Mouse (Mus musculus) forebrain, embryonic 16.5 days (tissue): Measurements from ENCODE around the gene Hk1. TPM values are rescaled to one million over a fixed set of nuclear protein-coding genes. Genes with fewer than 3 reads are reported as not detected.

ENCODE experiments used
- ATAC-seq: fragments of 200-750 bp; cut with Nextera tagmentation; 2 replicates; pipeline ENCODE4 v1.8.0; 2017; ENCODE audit warnings: mild to moderate bottlenecking, moderate library complexity
- H3K27ac ChIP-seq: fragments of 300-500 bp; sonication (generic); 2 replicates; pipeline ENCODE4 v1.5.1; 2014; ENCODE audit warnings: low read length, control low read depth
- H3K27me3 ChIP-seq: fragments of 300-500 bp; sonication (generic); replicated peaks from 2 replicates; pipeline ENCODE4 v1.6.1; 2014; ENCODE audit warnings: low read length; ENCODE audit not compliant: control insufficient read depth, insufficient read depth
- H3K36me3 ChIP-seq: fragments of 300-500 bp; sonication (generic); 2 replicates; pipeline ENCODE4 v1.6.1; 2014; ENCODE audit not compliant: control insufficient read depth, insufficient read depth
- H3K4me1 ChIP-seq: fragments of 300-500 bp; sonication (generic); replicated peaks from 2 replicates; pipeline ENCODE4 v1.6.1; 2014; ENCODE audit warnings: low read length; ENCODE audit not compliant: control insufficient read depth, insufficient read depth
- H3K4me2 ChIP-seq: fragments of 300-500 bp; sonication (generic); 2 replicates; pipeline ENCODE4 v1.6.1; 2014; ENCODE audit warnings: mild to moderate bottlenecking, low read length, control low read depth
- H3K4me3 ChIP-seq: fragments of 300-500 bp; sonication (generic); replicated peaks from 2 replicates; pipeline ENCODE4 v1.5.1; 2014; ENCODE audit warnings: mild to moderate bottlenecking, low read length, control low read depth
- H3K9ac ChIP-seq: fragments of 300-500 bp; sonication (generic); replicated peaks from 2 replicates; pipeline ENCODE4 v1.6.1; 2014; ENCODE audit warnings: low read depth, low read length, control low read depth
- H3K9me3 ChIP-seq: fragments of 300-500 bp; sonication (generic); 2 replicates; pipeline ENCODE4 v1.6.1; 2016; ENCODE audit warnings: low read length; ENCODE audit not compliant: control insufficient read depth
- WGBS: fragments of 180-500 bp; shearing (Covaris S2); extraction: QIAGEN DNeasy Blood & Tissue Kit; methylation state at CpG from one replicate; pipeline ENCODE4 v1.1.7; 2014; 5-methylcytosine and 5-hydroxymethylcytosine counted together
- polyA plus RNA-seq: library from polyadenylated mRNA; unstranded; fragments of >200 nt; fragmentation: Nextera tagmentation; extraction: Ambion mirVana; gene quantifications from 2 replicates; pipeline ENCODE4 v1.2.1, GENCODE M21; 2015

Hk1 gene
- polyA plus RNA-seq, 1 experiment from 2014 or later = 107 TPM

GRCm38 (mm10) chr10:62269278-62269677 is 110.4 kb downstream of the Hk1 start:
- no peak overlapping the region for H3K27ac ChIP-seq
- WGBS = 86% methylated on average over 15 of the region's 16 CpGs
- no peaks in the 10 kb centered on the region for H3K9me3 ChIP-seq
- H3K4me1 ChIP-seq = no peaks in the 10 kb centered on the region
- no peaks in the 10 kb centered on the region for H3K27me3 ChIP-seq
- H3K9ac ChIP-seq = no peak overlapping the region
- peaks cover 10% of the 10 kb centered on the region for H3K36me3 ChIP-seq
- H3K4me2 ChIP-seq = no peak overlapping the region
- no peak overlapping the region for H3K4me3 ChIP-seq
- ATAC-seq = no peak

GRCm38 (mm10) chr10:62264299-62264698 is 115.4 kb downstream of the Hk1 start:
- Histone ChIP-seq H3K4me2 (no peak overlapping the region), H3K9ac (no peak overlapping the region), H3K4me1 (0 out of 2 replicates have a peak, but pooled peaks cover 2% of the 10 kb centered on the region), H3K27me3 (no peaks in the 10 kb centered on the region), H3K9me3 (no peaks in the 10 kb centered on the region), H3K36me3 (peaks cover 3% of the 10 kb centered on the region; the same call in 1 of the 2 replicates), H3K27ac (no peak overlapping the region), H3K4me3 (no peak overlapping the region)
- no peak for ATAC-seq
- 74% methylated on average over 2 of the region's 2 CpGs for WGBS

- Histone ChIP-seq H3K4me2 (no peak overlapping the region), H3K4me1 (0 out of 2 replicates have a peak, but pooled peaks cover 2% of the 10 kb centered on the region), H3K27me3 (no peaks in the 10 kb centered on the region), H3K4me3 (no peak overlapping the region), H3K9me3 (no peaks in the 10 kb centered on the region), H3K9ac (no peak overlapping the region), H3K27ac (no peak overlapping the region), H3K36me3 (no peaks in the 10 kb centered on the region)
- peak; percentile 81 for ATAC-seq
- WGBS = 18% methylated on average over 18 of the region's 18 CpGs
Measured at GRCm38 (mm10) chr10:62261115-62261886, 118.4 kb downstream of the Hk1 start.

GRCm38 (mm10) chr10:62258298-62258697 is 121.4 kb downstream of the Hk1 start:
- H3K27ac ChIP-seq = no peak overlapping the region
- H3K4me1 ChIP-seq = 0 out of 2 replicates have a peak, but pooled peaks cover 2% of the 10 kb centered on the region
- no peaks in the 10 kb centered on the region for H3K27me3 ChIP-seq
- whole genome bisulfite sequencing = 89% methylated on average over 5 of the region's 5 CpGs
- no peak overlapping the region for H3K9ac ChIP-seq
- no peak overlapping the region for H3K4me3 ChIP-seq
- no peak overlapping the region for H3K4me2 ChIP-seq
- ATAC-seq = no peak
- no peaks in the 10 kb centered on the region for H3K36me3 ChIP-seq
- H3K9me3 ChIP-seq = no peaks in the 10 kb centered on the region

- WGBS = 89% methylated on average over 27 of the region's 27 CpGs
- no peak for ATAC-seq
Measured at GRCm38 (mm10) chr10:62252496-62253235, 127.0 kb downstream of the Hk1 start.

GRCm38 (mm10) chr10:62252000-62252488 is 127.7 kb downstream of the Hk1 start, which contains the start of gene Tacr2:
TSS of gene Tacr2 (plus strand) at chr10:62252438.
- Histone ChIP-seq H3K4me1 (no peaks in the 10 kb centered on the region), H3K36me3 (no peaks in the 10 kb centered on the region), H3K27ac (no peak within 1 kb of the TSS), H3K4me2 (no peak within 1 kb of the TSS), H3K4me3 (no peak within 1 kb of the TSS), H3K9me3 (no peaks in the 10 kb centered on the region), H3K27me3 (no peaks in the 10 kb centered on the region), H3K9ac (no peak within 1 kb of the TSS)
- WGBS = 51% methylated on average over 12 of the region's 12 CpGs
- no peak for ATAC-seq

More at GRCm38 (mm10) chr10:62252496-62253235, 127.0 kb downstream of the Hk1 start:
- Histone ChIP-seq H3K27me3 (no peaks in the 10 kb centered on the region), H3K27ac (no peak overlapping the region), H3K4me1 (no peaks in the 10 kb centered on the region), H3K9ac (no peak overlapping the region), H3K4me2 (no peak overlapping the region), H3K9me3 (no peaks in the 10 kb centered on the region), H3K4me3 (no peak overlapping the region), H3K36me3 (no peaks in the 10 kb centered on the region)

- H3K4me3 ChIP-seq = no peak overlapping the region
- no peaks in the 10 kb centered on the region for H3K9me3 ChIP-seq
- ATAC-seq = no peak
- 74% methylated on average over 8 of the region's 8 CpGs for WGBS
- H3K36me3 ChIP-seq = no peaks in the 10 kb centered on the region
- H3K4me1 ChIP-seq = no peaks in the 10 kb centered on the region
- no peaks in the 10 kb centered on the region for H3K27me3 ChIP-seq
- H3K27ac ChIP-seq = no peak overlapping the region
- H3K9ac ChIP-seq = no peak overlapping the region
- H3K4me2 ChIP-seq = no peak overlapping the region
Measured at GRCm38 (mm10) chr10:62247815-62248214, 131.9 kb downstream of the Hk1 start.

- Histone ChIP-seq H3K4me3 (no peak overlapping the region), H3K9me3 (no peaks in the 10 kb centered on the region), H3K27me3 (no peaks in the 10 kb centered on the region), H3K4me1 (no peaks in the 10 kb centered on the region), H3K4me2 (no peak overlapping the region), H3K36me3 (no peaks in the 10 kb centered on the region), H3K27ac (no peak overlapping the region), H3K9ac (no peak overlapping the region)
- WGBS = 55% methylated on average over 3 of the region's 3 CpGs
- ATAC-seq = no peak
Measured at GRCm38 (mm10) chr10:62247156-62247555, 132.6 kb downstream of the Hk1 start.

GRCm38 (mm10) chr10:62244067-62244466 is 135.6 kb downstream of the Hk1 start:
- Histone ChIP-seq H3K27ac (no peak overlapping the region), H3K9me3 (no peaks in the 10 kb centered on the region), H3K36me3 (no peaks in the 10 kb centered on the region), H3K4me2 (no peak overlapping the region), H3K9ac (no peak overlapping the region), H3K4me1 (no peaks in the 10 kb centered on the region), H3K4me3 (no peak overlapping the region), H3K27me3 (no peaks in the 10 kb centered on the region)
- 91% methylated on average over 9 of the region's 9 CpGs for WGBS
- no peak for ATAC-seq
